In the genomic region with DNA sequence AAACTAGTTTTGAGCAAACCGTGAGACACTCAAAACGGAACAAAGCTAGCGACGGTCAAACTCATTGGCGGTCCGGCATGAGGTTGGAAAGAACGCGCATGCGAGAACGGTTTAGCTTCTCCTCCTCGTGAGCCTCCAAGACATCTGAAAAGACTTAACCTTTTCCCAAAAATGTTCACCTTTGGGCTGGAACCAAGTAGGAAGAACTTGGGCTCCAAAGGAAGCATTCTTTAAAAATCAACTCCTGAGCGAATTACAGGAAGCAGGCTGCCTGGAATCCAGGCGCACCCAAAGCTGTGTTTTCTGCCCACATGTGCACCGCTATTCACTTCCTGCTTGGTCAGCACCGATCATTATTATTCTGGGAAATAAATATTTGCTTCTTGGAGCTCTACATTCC, we compare ENCODE assay signal across 22 mouse cellular contexts. TPM values are rescaled to one million over a fixed set of nuclear protein-coding genes. Genes with fewer than 3 reads are reported as not detected.
DNase-seq lines count a peak whose midpoint lies in the region; ATAC-seq lines count a peak whose summit lies in the region.
"Had no signal": no experiment of that assay in that cellular context is flagged by ENCODE, and none has a peak within 500 bp of the region (broad histone marks: within the 10 kb centered on the region; RNA-seq: fewer than 3 reads in every experiment).

No protein-coding gene starts in this region.

- no peak overlapping the region for H3K4me3 ChIP-seq in midbrain, embryonic 11.5 days (ENCODE audit: low read depth, low read length)
- H3K4me3 ChIP-seq in midbrain, embryonic 13.5 days (replicated peaks), result no peak overlapping the region
- no peak overlapping the region for H3K4me3 ChIP-seq in hindbrain, embryonic 11.5 days (ENCODE audit: low read depth, low read length)

- no peaks in the 10 kb centered on the region for H3K9me3 ChIP-seq in midbrain, embryonic 11.5 days (ENCODE audit: control insufficient read depth, low read length)
- 0 out of 2 replicates have a peak, but pooled peaks cover 5% of the 10 kb centered on the region for H3K9me3 ChIP-seq in midbrain, embryonic 13.5 days
- H3K9me3 ChIP-seq in hindbrain, embryonic 11.5 days (ENCODE audit: control insufficient read depth, low read length), result no peaks in the 10 kb centered on the region

- H3K4me1 ChIP-seq in midbrain, embryonic 11.5 days (ENCODE audit: control insufficient read depth, insufficient read depth, low read length), result no peaks in the 10 kb centered on the region
- no peaks in the 10 kb centered on the region for H3K4me1 ChIP-seq in midbrain, embryonic 13.5 days (replicated peaks)
- H3K4me1 ChIP-seq in hindbrain, embryonic 11.5 days (replicated peaks; ENCODE audit: control insufficient read depth, insufficient read depth, low read length), result no peaks in the 10 kb centered on the region

- no peaks in the 10 kb centered on the region for H3K36me3 ChIP-seq in midbrain, embryonic 11.5 days (ENCODE audit: control insufficient read depth, insufficient read depth, low read length)
- no peaks in the 10 kb centered on the region for H3K36me3 ChIP-seq in midbrain, embryonic 13.5 days
- H3K36me3 ChIP-seq in hindbrain, embryonic 11.5 days (ENCODE audit: control insufficient read depth, insufficient read depth, low read length), result no peaks in the 10 kb centered on the region
- H3K36me3 ChIP-seq: G1E had no signal

- H3K4me2 ChIP-seq in midbrain, embryonic 11.5 days, result no peak overlapping the region
- H3K4me2 ChIP-seq in midbrain, embryonic 13.5 days (replicated peaks), result no peak overlapping the region
- no peak overlapping the region for H3K4me2 ChIP-seq in hindbrain, embryonic 11.5 days (replicated peaks; ENCODE audit: low read depth, low read length)

- 95% methylated on average over 15 of the region's 15 CpGs for WGBS in midbrain, embryonic 11.5 days
- WGBS in midbrain, embryonic 13.5 days, result 96% methylated on average over 15 of the region's 15 CpGs
- WGBS in hindbrain, embryonic 11.5 days, result 94% methylated on average over 15 of the region's 15 CpGs

- DNase-seq in heart, adult 11 months, result peak; percentile 35
- no peak for DNase-seq in heart, postnatal 14 days
- DNase-seq in midbrain, embryonic 11.5 days (ENCODE audit: low spot score, missing footprints), result peak; percentile 51
- peak; percentile 86 for DNase-seq in fibroblast of lung, adult 2 months (ENCODE audit: low read depth)
- DNase-seq in hindbrain, embryonic 11.5 days (ENCODE audit: low spot score), result no peak
- DNase-seq: adrenal gland, adult 2 months; adrenal gland, adult 8-10 months; adrenal gland, postnatal 10 days; adrenal gland, postnatal 14 days; adrenal gland, postnatal 25 days; adrenal gland, postnatal 36 days; B cell, adult 2 months; cerebellum, adult 11 months; cerebellum, adult 11-12 months; cerebellum, adult 18-20 months had no signal

- intact Hi-C loops in heart, postnatal 14 days (cut with DNase I), result no loop called here

- no peaks in the 10 kb centered on the region for H3K27me3 ChIP-seq in midbrain, embryonic 11.5 days (ENCODE audit: control insufficient read depth, insufficient read depth, low read length)
- H3K27me3 ChIP-seq in midbrain, embryonic 13.5 days, result no peaks in the 10 kb centered on the region
- H3K27me3 ChIP-seq in hindbrain, embryonic 11.5 days (ENCODE audit: control insufficient read depth, insufficient read depth, low read length), result no peaks in the 10 kb centered on the region
- H3K27me3 ChIP-seq: CH12.LX, Patski had no signal

- H3K27ac ChIP-seq in midbrain, embryonic 11.5 days (ENCODE audit: low read depth, low read length), result no peak overlapping the region
- H3K27ac ChIP-seq in midbrain, embryonic 13.5 days, result no peak overlapping the region
- H3K27ac ChIP-seq in hindbrain, embryonic 11.5 days (ENCODE audit: low read depth, low read length), result no peak overlapping the region

- no peak overlapping the region for H3K9ac ChIP-seq in midbrain, embryonic 11.5 days (ENCODE audit: low read length)
- no peak overlapping the region for H3K9ac ChIP-seq in midbrain, embryonic 13.5 days (replicated peaks)
- no peak overlapping the region for H3K9ac ChIP-seq in hindbrain, embryonic 11.5 days (ENCODE audit: low read depth, low read length)

- no peak for ATAC-seq in midbrain, embryonic 11.5 days (ENCODE audit: low FRiP score)
- no peak for ATAC-seq in midbrain, embryonic 13.5 days
- ATAC-seq in hindbrain, embryonic 11.5 days (ENCODE audit: low FRiP score), result no peak
- ATAC-seq: activated CD4-positive, CD25-positive, alpha-beta regulatory T cell, adult 4 months; CD4-positive, CD25-positive, alpha-beta regulatory T cell, adult 4 months; Patski had no signal

RNA-seq across cellular contexts. Expression of gene Bicc1, which starts 15.8 kb away (rescaled TPM):
- total RNA-seq in heart, postnatal 14 days (2021), result 10 to 100 TPM; 22.1 to 27.9 TPM
- polyA plus RNA-seq in midbrain, embryonic 11.5 days (2014; fragmentation: Nextera tagmentation; extraction: Ambion mirVana), result 9.2 and 9.6 TPM in 2 replicates
- polyA plus RNA-seq in midbrain, embryonic 13.5 days (2015; fragmentation: Nextera tagmentation; extraction: Ambion mirVana), result 3.4 and 3.7 TPM in 2 replicates
- polyA plus RNA-seq in hindbrain, embryonic 11.5 days (2014; fragmentation: Nextera tagmentation; extraction: Ambion mirVana), result 8.4 and 9.4 TPM in 2 replicates
- total RNA-seq: CH12.LX, MEL had no signal
- polyA plus RNA-seq: G1E had no signal

Comparison
In these comparisons a context has a peak if more than half of its experiments do, and no peak if none do; other contexts are left out.
1. DNase-seq: peak in heart, adult 11 months (single experiment), midbrain, embryonic 11.5 days (single experiment) and fibroblast of lung, adult 2 months (single experiment); none in heart, postnatal 14 days (0 of 2) and hindbrain, embryonic 11.5 days (single experiment).